Mouse (Mus musculus) lung, adult 2 months (tissue): ENCODE measurements around the gene Jazf1.

ENCODE experiments used
- CTCF ChIP-seq: fragments of 200-500 bp; IDR thresholded peaks from 2 replicates; pipeline ENCODE4 v1.5.1; 2011; ENCODE audit warnings: mild to moderate bottlenecking, low read length, control low read depth; ENCODE audit not compliant: insufficient read depth
- POLR2A ChIP-seq: fragments of 200-500 bp; IDR thresholded peaks from 2 replicates; pipeline ENCODE4 v1.6.1; 2011; ENCODE audit warnings: low read depth, mild to moderate bottlenecking, control low read depth, low read length, borderline replicate concordance; ENCODE audit errors: extremely low read depth

DNA sequence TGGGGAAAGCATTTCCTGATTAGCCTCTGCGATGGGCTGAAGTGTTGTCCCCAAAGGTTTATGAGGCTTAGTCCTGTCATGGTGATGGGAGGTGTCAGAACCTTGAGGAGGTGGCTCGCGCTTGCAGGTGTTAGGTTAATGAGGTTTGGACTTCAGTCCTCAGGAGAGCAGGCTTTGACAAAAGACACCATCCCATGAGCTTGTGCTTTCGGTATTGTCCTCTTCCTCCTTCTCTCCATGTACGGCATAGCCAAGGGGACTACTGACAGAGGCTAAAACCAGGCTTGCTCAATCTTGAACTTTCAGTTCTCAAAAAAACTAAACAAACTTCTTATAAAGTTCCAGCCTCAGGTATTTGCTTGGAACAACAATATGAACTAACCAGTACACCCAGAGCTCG lies 147.2 kb downstream of the Jazf1 start:
- TF ChIP-seq CTCF (no peak), POLR2A (no peak)
